Mouse (Mus musculus): ENCODE data around the gene Med4.

Med4 gene

GRCm38 (mm10) chr14:73509765-73510423 is at the start of gene Med4:
TSS of gene Med4 (plus strand) at chr14:73510025.
- peak; percentile 98 for DNase-seq

GRCm38 (mm10) chr14:73460514-73461134 is 49.2 kb upstream of the Med4 start:
- no peak for DNase-seq

GRCm38 (mm10) chr14:73462211-73462610 is 47.6 kb upstream of the Med4 start:
- no peak for DNase-seq

GRCm38 (mm10) chr14:73467697-73468096 is 42.1 kb upstream of the Med4 start:
- DNase-seq, result no peak

GRCm38 (mm10) chr14:73469506-73469905 is 40.3 kb upstream of the Med4 start:
- peak; percentile 46 for DNase-seq

- DNase-seq, result no peak
Observed at GRCm38 (mm10) chr14:73470593-73470992, 39.2 kb upstream of the Med4 start.

GRCm38 (mm10) chr14:73472205-73472604 is 37.6 kb upstream of the Med4 start:
- DNase-seq, result no peak

- DNase-seq, result no peak
Observed at GRCm38 (mm10) chr14:73473670-73474460, 36.0 kb upstream of the Med4 start.

GRCm38 (mm10) chr14:73474636-73475093 is 35.2 kb upstream of the Med4 start:
- peak; percentile 72 for DNase-seq

- DNase-seq, result no peak
Observed at GRCm38 (mm10) chr14:73475506-73475905, 34.3 kb upstream of the Med4 start.

GRCm38 (mm10) chr14:73476361-73476934 is 33.4 kb upstream of the Med4 start:
- peak; percentile 95 for DNase-seq

- no peak for DNase-seq
Observed at GRCm38 (mm10) chr14:73477077-73477476, 32.7 kb upstream of the Med4 start.

- no peak for DNase-seq
Observed at GRCm38 (mm10) chr14:73478321-73478720, 31.5 kb upstream of the Med4 start.

- DNase-seq, result no peak
Observed at GRCm38 (mm10) chr14:73479771-73480170, 30.1 kb upstream of the Med4 start.

- DNase-seq, result no peak
Observed at GRCm38 (mm10) chr14:73483516-73484229, 26.2 kb upstream of the Med4 start.

GRCm38 (mm10) chr14:73484366-73485110 is 25.3 kb upstream of the Med4 start:
- DNase-seq, result no peak

- no peak for DNase-seq
Observed at GRCm38 (mm10) chr14:73486641-73487040, 23.2 kb upstream of the Med4 start.

- no peak for DNase-seq
Observed at GRCm38 (mm10) chr14:73493356-73493755, 16.5 kb upstream of the Med4 start.

- no peak for DNase-seq
Observed at GRCm38 (mm10) chr14:73494122-73494521, 15.7 kb upstream of the Med4 start.

GRCm38 (mm10) chr14:73495753-73496152 is 14.1 kb upstream of the Med4 start:
- no peak for DNase-seq

- DNase-seq, result no peak
Observed at GRCm38 (mm10) chr14:73501283-73501682, 8.5 kb upstream of the Med4 start.

GRCm38 (mm10) chr14:73501721-73502120 is 8.1 kb upstream of the Med4 start:
- DNase-seq, result no peak

All from retina, postnatal 1 day (tissue).